Comparison of ENCODE assay signal across 19 mouse cellular contexts in the genomic region with DNA sequence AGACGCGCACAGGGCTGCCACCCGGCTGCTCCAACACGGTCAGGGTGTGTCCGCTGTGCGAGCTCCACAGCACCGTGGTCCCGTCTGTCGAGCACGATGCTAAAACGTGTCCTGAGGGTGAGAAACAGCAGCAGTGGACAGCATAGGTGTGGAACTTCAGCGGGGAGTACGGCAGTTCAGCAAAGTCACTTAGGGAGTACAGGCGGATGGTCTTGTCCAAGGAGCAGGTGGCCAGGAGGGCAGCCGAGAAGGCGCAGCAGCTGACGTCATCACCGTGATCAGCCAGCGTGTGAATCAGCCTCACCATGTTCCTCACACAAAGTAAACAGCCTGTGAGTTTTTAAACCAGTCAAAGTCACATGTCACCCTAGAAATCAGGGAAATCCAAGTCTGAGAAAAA. TPM values are rescaled to one million over a fixed set of nuclear protein-coding genes. Genes with fewer than 3 reads are reported as not detected.
DNase-seq lines count a peak whose midpoint lies in the region; ATAC-seq and TF ChIP-seq lines count a peak whose summit lies in the region.
"Had no signal": no experiment of that assay in that cellular context is flagged by ENCODE, and none has a peak within 500 bp of the region (broad histone marks: within the 10 kb centered on the region; RNA-seq: fewer than 3 reads in every experiment).

No protein-coding gene starts in this region.

- H3K27ac ChIP-seq in bone marrow macrophage, adult 2 months (ENCODE audit: insufficient read depth, low read depth, low read length) = no peak overlapping the region
- H3K27ac ChIP-seq: macrophage had no signal

- H3K4me1 ChIP-seq in erythroblast, embryonic 14.5 days (ENCODE audit: control insufficient read depth) = peaks cover 22% of the 10 kb centered on the region
- H3K4me1 ChIP-seq in E14TG2a.4 (replicated peaks; ENCODE audit: low read depth, low read length) = peaks cover 39% of the 10 kb centered on the region
- H3K4me1 ChIP-seq in bone marrow macrophage, adult 2 months (ENCODE audit: control insufficient read depth, insufficient read depth, low read length) = peaks cover 7% of the 10 kb centered on the region

- DNase-seq in kidney, postnatal 4 days = peak; percentile 26 to 38
- no peak for DNase-seq in cerebellum, postnatal 10 days
- no peak for DNase-seq in B cell, adult 2 months
- no peak for DNase-seq in cerebellum, postnatal 36 days
- DNase-seq: adrenal gland, postnatal 10 days; cerebellum, adult 9-10 months; embryo, embryonic 11 days; heart, adult 11 months; lung, embryonic 14.5 days; right cerebral cortex, adult 18-20 months; thymus, adult 18-20 months had no signal

- no peak for ATAC-seq in erythroblast, adult 5-6 weeks (replicated peaks; ENCODE audit: low FRiP score, poor library complexity, severe bottlenecking)
- ATAC-seq: forebrain, embryonic 16.5 days; intestine, embryonic 16.5 days had no signal

- no peaks in the 10 kb centered on the region for H3K27me3 ChIP-seq in erythroblast, embryonic 14.5 days (ENCODE audit: control insufficient read depth)
- peaks cover 3% of the 10 kb centered on the region; the same call in 1 of the 2 replicates for H3K27me3 ChIP-seq in E14TG2a.4 (ENCODE audit: insufficient read depth, low read length)
- H3K27me3 ChIP-seq: CH12.LX had no signal

- no peak for TF ChIP-seq POLR2A in bone marrow macrophage, adult 2 months (IDR thresholded peaks at IDR 0.05; ENCODE audit: borderline replicate concordance, low read depth, low read length)

- no peaks in the 10 kb centered on the region for H3K9me3 ChIP-seq in erythroblast, embryonic 14.5 days (ENCODE audit: control insufficient read depth, low read length)
- H3K9me3 ChIP-seq in E14TG2a.4 (ENCODE audit: low read length) = no peaks in the 10 kb centered on the region

- peak overlapping the region; percentile 17 for H3K4me3 ChIP-seq in erythroblast, embryonic 14.5 days (replicated peaks)
- peak overlapping the region; percentile 74 for H3K4me3 ChIP-seq in E14TG2a.4 (replicated peaks; ENCODE audit: low read length)
- H3K4me3 ChIP-seq in bone marrow macrophage, adult 2 months (ENCODE audit: insufficient read depth, low read length) = peak overlapping the region; percentile 26; the same call in 1 of the 2 replicates

- TF ChIP-seq CTCF in E14TG2a.4 (conservative IDR thresholded peaks at IDR 0.05; ENCODE audit: low read length) = no peak
- TF ChIP-seq CTCF in bone marrow macrophage, adult 2 months (IDR thresholded peaks at IDR 0.05; ENCODE audit: low read depth, low read length) = no peak

- peaks cover 3% of the 10 kb centered on the region for H3K36me3 ChIP-seq in erythroblast, embryonic 14.5 days (ENCODE audit: control insufficient read depth)
- H3K36me3 ChIP-seq in E14TG2a.4 (ENCODE audit: insufficient read depth, low read length) = 0 out of 2 replicates have a peak, but pooled peaks cover 6% of the 10 kb centered on the region

RNA-seq across cellular contexts. Expression of gene Wdsub1, which starts 4.2 kb away (rescaled TPM):
- polyA plus RNA-seq in erythroblast, embryonic 14.5 days (2012) = 0.27 and 0.46 TPM in 2 replicates
- 8.2 and 22.1 TPM in 2 replicates for total RNA-seq in erythroblast, adult 5-6 weeks (2015; ENCODE audit: low replicate concordance)
- 5.9 and 18.3 TPM in 2 replicates for total RNA-seq in erythroblast, adult 5-6 weeks (2017; ENCODE audit: low replicate concordance)
- polyA plus RNA-seq in bone marrow macrophage, adult 2 months (2012; ENCODE audit: insufficient read depth, insufficient read length, missing spikeins) = 16.0 and 16.1 TPM in 2 replicates

Comparison
In these comparisons a context has a peak if more than half of its experiments do, and no peak if none do; other contexts are left out.
1. H3K4me3 ChIP-seq: peak in every context shown above with its lines; median percentile 74 in E14TG2a.4; 26 in bone marrow macrophage, adult 2 months; 17 in erythroblast, embryonic 14.5 days.
2. DNase-seq: peak in kidney, postnatal 4 days (2 of 2); none in cerebellum, postnatal 10 days (0 of 2), B cell, adult 2 months (0 of 2) and cerebellum, postnatal 36 days (0 of 2).
3. RNA of gene Wdsub1, which starts 4.2 kb away (polyA plus RNA-seq): 16.0 to 16.1 TPM in bone marrow macrophage, adult 2 months; 0.27 to 0.46 TPM in erythroblast, embryonic 14.5 days; every median in the first group is over 10 times any median in the second.